Mouse (Mus musculus): ENCODE measurements around the gene Rab11b. TPM values are rescaled to one million over a fixed set of nuclear protein-coding genes. Genes with fewer than 3 reads are reported as not detected.
"Not testable (repeated sequence)": the region's sequence is repeated elsewhere in the genome, so short reads cannot be mapped to it uniquely, and the experiment has no call there.

Rab11b gene
- polyA plus RNA-seq, 1 experiment from 2014 or later, result 452 TPM

DNA sequence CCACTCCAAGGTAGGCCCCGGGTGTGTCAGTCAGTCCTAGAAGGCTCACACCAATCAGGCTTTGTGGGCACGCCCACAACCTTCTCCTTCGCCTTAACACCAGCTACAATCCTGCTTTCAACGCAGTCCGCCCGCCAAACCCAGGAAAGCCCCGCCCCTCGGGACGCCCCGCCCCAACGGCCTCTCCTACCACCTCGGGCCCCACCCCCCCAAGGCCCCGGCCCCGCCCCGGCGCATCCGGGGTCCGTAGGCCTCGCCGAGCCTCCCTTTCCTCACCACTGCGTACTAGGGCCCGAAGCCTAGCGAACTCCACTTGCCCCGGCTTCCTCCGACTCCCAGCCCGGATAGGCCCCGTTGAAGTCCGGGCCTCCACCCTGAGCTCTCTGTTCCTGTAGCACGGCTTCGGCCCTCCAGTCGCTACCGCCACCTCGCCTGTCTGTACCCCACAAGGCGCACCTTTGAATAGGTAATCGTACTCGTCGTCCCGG, 519 bp downstream of the Rab11b start:
- Histone ChIP-seq H3K27me3 (no peaks in the 10 kb centered on the region), H3K9ac (replicated peaks) (peak overlapping the region; percentile 100), H3K4me2 (replicated peaks) (peak overlapping the region; percentile 71), H3K9me3 (no peaks in the 10 kb centered on the region), H3K36me3 (no peaks in the 10 kb centered on the region), H3K4me1 (peaks cover 46% of the 10 kb centered on the region), H3K27ac (replicated peaks) (peak overlapping the region; percentile 100), H3K4me3 (peak overlapping the region; percentile 96)
- peak; percentile 83 for ATAC-seq (replicated peaks)
- under 1% methylated on average over 38 of the region's 38 CpGs for WGBS

DNA sequence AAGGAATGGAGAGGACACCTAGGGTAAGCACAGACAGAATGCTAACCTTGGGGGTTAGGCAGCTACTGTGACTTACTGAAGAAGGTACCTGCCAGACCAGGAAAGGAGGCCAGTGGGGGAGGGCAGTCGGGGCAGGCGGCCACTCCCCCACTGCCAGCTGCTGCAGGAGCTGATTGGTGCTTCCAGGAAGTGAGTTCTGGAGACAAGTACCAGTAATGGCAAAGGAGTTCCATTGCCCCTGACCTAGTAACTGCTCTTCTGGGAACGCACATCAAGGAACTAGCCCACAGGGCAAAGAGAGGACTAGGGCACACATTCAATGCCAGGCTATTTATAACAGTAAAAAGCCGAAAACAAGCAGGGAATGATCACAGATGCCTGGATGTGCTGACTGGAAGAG, 3.1 kb downstream of the Rab11b start:
- no peaks in the 10 kb centered on the region for H3K36me3 ChIP-seq
- ATAC-seq (replicated peaks), result no peak
- H3K27ac ChIP-seq (replicated peaks), result no peak overlapping the region
- no peak overlapping the region for H3K4me2 ChIP-seq (replicated peaks)
- H3K4me1 ChIP-seq, result peaks cover 57% of the 10 kb centered on the region
- H3K4me3 ChIP-seq, result no peak overlapping the region
- WGBS, result 75% methylated on average over 4 of the region's 4 CpGs
- no peaks in the 10 kb centered on the region for H3K27me3 ChIP-seq
- H3K9ac ChIP-seq (replicated peaks), result no peak overlapping the region
- H3K9me3 ChIP-seq, result no peaks in the 10 kb centered on the region

- H3K27ac ChIP-seq (replicated peaks), result no peak overlapping the region
Observed at GRCm38 (mm10) chr17:33756108-33756790, 4.1 kb downstream of the Rab11b start.

DNA sequence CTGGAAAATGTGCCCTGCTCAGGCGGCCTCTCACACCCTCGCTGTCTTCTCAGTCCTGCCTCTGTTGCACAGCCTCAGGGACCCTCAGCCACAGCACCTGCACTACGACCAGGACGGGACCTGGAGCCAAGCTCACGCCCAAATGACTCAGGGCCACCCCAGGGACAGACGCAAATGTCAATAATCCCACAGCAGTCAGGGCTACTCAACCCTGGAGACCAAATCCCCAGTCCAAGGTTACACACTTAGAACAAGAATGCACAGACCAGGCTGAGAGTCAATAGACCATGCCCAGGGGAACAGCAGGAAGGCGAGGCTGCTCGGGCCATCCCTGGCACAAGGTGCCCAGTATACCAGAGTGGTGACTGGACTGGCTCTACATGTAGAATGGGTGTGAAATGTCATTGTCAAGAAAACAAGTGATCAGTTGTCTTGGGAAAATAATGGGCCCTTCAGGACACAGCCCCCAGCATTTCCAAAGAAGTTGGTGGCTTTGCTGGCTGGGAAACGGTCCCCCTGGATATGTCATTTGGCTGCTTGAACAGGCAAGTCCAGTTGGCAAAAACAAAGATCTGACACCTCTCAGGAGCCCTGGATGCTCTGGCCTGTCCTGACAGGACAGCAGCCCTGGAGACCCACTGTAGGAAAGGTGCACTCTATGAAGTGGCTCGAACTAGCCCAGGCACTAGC, 4.8 kb downstream of the Rab11b start:
- Histone ChIP-seq H3K27me3 (no peaks in the 10 kb centered on the region), H3K4me1 (peaks cover 57% of the 10 kb centered on the region), H3K4me2 (replicated peaks) (no peak overlapping the region)

More at GRCm38 (mm10) chr17:33756108-33756790, 4.1 kb downstream of the Rab11b start:
- WGBS, result 93% methylated on average over 3 of the region's 3 CpGs
- no peaks in the 10 kb centered on the region for H3K36me3 ChIP-seq
- no peak overlapping the region for H3K4me2 ChIP-seq (replicated peaks)
- H3K4me1 ChIP-seq, result peaks cover 57% of the 10 kb centered on the region
- H3K9me3 ChIP-seq, result no peaks in the 10 kb centered on the region
- H3K27me3 ChIP-seq, result no peaks in the 10 kb centered on the region
- ATAC-seq (replicated peaks), result no peak
- no peak overlapping the region for H3K4me3 ChIP-seq
- H3K9ac ChIP-seq (replicated peaks), result no peak overlapping the region

DNA sequence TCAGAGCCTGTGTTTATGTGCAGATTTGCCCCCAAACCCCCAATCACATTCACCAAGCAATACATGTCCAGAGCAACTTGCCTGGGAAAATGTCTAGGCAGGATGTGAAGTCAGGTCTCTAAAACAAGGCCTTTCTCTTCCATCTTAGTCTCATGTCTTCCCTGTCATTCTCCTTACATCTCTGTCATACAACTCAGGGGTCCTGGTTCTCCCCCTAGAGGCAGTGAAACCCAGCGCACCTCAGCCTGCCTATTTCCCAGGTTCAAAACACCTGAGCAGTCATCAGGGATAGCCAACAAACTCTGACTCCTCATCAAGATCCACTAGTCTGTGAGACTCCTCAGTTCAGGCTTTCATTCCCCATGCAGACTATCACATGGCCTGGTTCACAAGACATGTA, 5.7 kb downstream of the Rab11b start:
- H3K4me1 ChIP-seq, result peaks cover 57% of the 10 kb centered on the region
- 70% methylated on average over 1 of the region's 1 CpGs for WGBS
- H3K36me3 ChIP-seq, result 0 out of 2 replicates have a peak, but pooled peaks cover 4% of the 10 kb centered on the region
- H3K9ac ChIP-seq (replicated peaks), result no peak overlapping the region
- H3K9me3 ChIP-seq, result no peaks in the 10 kb centered on the region
- H3K4me2 ChIP-seq (replicated peaks), result no peak overlapping the region
- H3K4me3 ChIP-seq, result no peak overlapping the region
- no peak overlapping the region for H3K27ac ChIP-seq (replicated peaks)
- ATAC-seq (replicated peaks), result no peak
- no peaks in the 10 kb centered on the region for H3K27me3 ChIP-seq

More for the DNA sequence above, 4.8 kb downstream of the Rab11b start:
- H3K9ac ChIP-seq (replicated peaks), result no peak overlapping the region
- no peak overlapping the region for H3K4me3 ChIP-seq
- no peak overlapping the region for H3K27ac ChIP-seq (replicated peaks)
- H3K9me3 ChIP-seq, result no peaks in the 10 kb centered on the region
- 85% methylated on average over 10 of the region's 10 CpGs for WGBS
- H3K36me3 ChIP-seq, result no peaks in the 10 kb centered on the region
- ATAC-seq (replicated peaks), result no peak

DNA sequence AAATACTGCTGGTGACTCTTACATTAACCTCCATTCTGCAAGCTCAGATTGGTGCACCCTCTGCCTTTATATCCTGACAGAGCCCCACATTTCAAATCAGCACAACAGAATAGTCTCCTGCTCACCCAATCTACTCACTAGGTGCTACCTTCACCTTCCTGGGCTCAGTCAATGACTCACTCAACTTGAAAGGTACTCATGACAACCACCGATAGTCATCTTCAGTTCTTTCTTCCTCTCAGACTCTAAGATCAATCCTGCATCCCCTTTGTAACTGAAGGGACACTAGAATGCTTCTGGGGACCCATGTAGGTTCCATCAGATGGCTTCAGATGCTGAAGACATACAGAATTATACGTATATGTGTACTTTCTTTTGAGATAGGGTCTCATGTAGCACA, 8.0 kb downstream of the Rab11b start:
- Histone ChIP-seq H3K9ac (replicated peaks) (no peak overlapping the region), H3K27me3 (no peaks in the 10 kb centered on the region), H3K4me3 (no peak overlapping the region), H3K9me3 (no peaks in the 10 kb centered on the region), H3K36me3 (peaks cover 21% of the 10 kb centered on the region), H3K27ac (replicated peaks) (no peak overlapping the region), H3K4me1 (peaks cover 33% of the 10 kb centered on the region), H3K4me2 (replicated peaks) (no peak overlapping the region)
- WGBS, result 93% methylated on average over 2 of the region's 2 CpGs
- ATAC-seq (replicated peaks), result no peak

DNA sequence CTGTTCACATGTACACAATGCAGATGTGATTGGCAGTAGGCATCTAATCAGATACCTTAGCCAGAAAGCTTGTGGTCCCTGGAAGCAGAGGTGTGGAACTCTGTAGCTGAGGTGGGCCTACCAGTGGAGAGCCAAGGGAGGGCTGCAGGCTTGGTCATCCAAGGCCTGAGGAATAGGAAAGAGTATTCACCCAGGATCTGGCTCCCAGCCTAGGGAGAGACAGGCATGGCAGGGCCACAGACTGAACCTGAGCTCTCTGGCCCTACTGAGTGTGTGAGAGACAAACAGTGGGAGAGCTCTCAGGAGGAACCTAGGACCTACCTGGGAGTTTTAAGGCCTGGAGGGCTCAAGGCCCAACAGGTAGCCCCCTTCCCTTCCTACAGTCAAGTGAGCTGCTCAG, 9.1 kb downstream of the Rab11b start:
- Histone ChIP-seq H3K27me3 (no peaks in the 10 kb centered on the region), H3K4me1 (peaks cover 22% of the 10 kb centered on the region), H3K4me3 (no peak overlapping the region), H3K36me3 (peaks cover 24% of the 10 kb centered on the region), H3K4me2 (replicated peaks) (no peak overlapping the region), H3K9me3 (no peaks in the 10 kb centered on the region), H3K9ac (replicated peaks) (no peak overlapping the region), H3K27ac (replicated peaks) (no peak overlapping the region)
- ATAC-seq (replicated peaks), result no peak

- H3K36me3 ChIP-seq, result peaks cover 39% of the 10 kb centered on the region
- peaks cover 7% of the 10 kb centered on the region for H3K4me1 ChIP-seq
- no peak overlapping the region for H3K27ac ChIP-seq (replicated peaks)
- no peak overlapping the region for H3K4me2 ChIP-seq (replicated peaks)
- no peaks in the 10 kb centered on the region for H3K9me3 ChIP-seq
- H3K9ac ChIP-seq (replicated peaks), result no peak overlapping the region
- no peaks in the 10 kb centered on the region for H3K27me3 ChIP-seq
- H3K4me3 ChIP-seq, result no peak overlapping the region
- 97% methylated on average over 5 of the region's 5 CpGs for WGBS
- no peak for ATAC-seq (replicated peaks)
Observed at GRCm38 (mm10) chr17:33749451-33749850, 10.9 kb downstream of the Rab11b start.

GRCm38 (mm10) chr17:33746011-33746410, 14.3 kb downstream of the Rab11b start:
- Histone ChIP-seq H3K9ac (replicated peaks) (no peak overlapping the region), H3K27ac (replicated peaks) (no peak overlapping the region), H3K4me1 (no peaks in the 10 kb centered on the region), H3K36me3 (peaks cover 39% of the 10 kb centered on the region), H3K4me2 (replicated peaks) (no peak overlapping the region), H3K27me3 (no peaks in the 10 kb centered on the region), H3K4me3 (no peak overlapping the region), H3K9me3 (no peaks in the 10 kb centered on the region)
- no peak for ATAC-seq (replicated peaks)
- WGBS, result 71% methylated on average over 2 of the region's 2 CpGs

DNA sequence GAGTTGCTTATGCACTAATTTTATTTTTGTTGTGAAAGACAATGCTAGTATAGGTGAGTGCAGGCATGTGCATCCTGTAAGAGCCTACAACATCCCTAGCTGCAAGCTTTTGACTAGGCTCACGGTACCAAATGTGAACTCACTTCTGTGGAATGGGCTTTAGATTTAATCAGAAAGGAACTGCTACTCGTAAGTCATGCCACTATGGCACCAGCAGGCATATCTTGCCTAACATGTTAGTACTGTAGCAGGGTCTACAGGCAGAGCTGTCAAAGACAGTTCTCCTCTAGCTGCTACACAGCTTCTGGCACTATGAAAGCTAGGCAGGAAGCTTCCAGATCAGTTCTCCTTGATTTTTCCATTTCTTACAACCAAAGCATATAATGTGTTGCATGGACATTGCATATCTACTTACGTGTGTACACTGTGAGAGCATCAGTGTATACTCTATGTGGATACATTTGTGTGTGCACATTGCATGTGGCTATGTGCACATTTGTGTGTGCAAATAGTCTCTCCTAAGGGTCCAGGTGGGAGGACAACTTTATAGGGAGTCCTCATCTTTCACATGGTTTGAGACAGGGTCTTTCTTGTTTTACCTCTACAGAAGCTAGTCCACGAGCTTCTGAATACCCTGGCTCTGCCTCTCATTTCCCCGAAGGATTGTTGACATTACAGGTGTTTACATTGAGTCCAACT, 15.5 kb downstream of the Rab11b start:
- Histone ChIP-seq H3K27ac (replicated peaks) (no peak overlapping the region), H3K36me3 (peaks cover 37% of the 10 kb centered on the region), H3K4me1 (no peaks in the 10 kb centered on the region), H3K9ac (replicated peaks) (no peak overlapping the region), H3K4me3 (no peak overlapping the region), H3K4me2 (replicated peaks) (no peak overlapping the region), H3K9me3 (no peaks in the 10 kb centered on the region), H3K27me3 (no peaks in the 10 kb centered on the region)
- ATAC-seq (replicated peaks), result no peak
- 93% methylated on average over 5 of the region's 5 CpGs for WGBS

GRCm38 (mm10) chr17:33742420-33742819, 17.9 kb downstream of the Rab11b start:
- WGBS, result 93% methylated on average over 1 of the region's 1 CpGs
- no peaks in the 10 kb centered on the region for H3K9me3 ChIP-seq
- no peaks in the 10 kb centered on the region for H3K4me1 ChIP-seq
- no peaks in the 10 kb centered on the region for H3K27me3 ChIP-seq
- no peak for ATAC-seq (replicated peaks)
- no peak overlapping the region for H3K4me2 ChIP-seq (replicated peaks)
- H3K9ac ChIP-seq (replicated peaks), result no peak overlapping the region
- no peak overlapping the region for H3K27ac ChIP-seq (replicated peaks)
- H3K4me3 ChIP-seq, result no peak overlapping the region
- H3K36me3 ChIP-seq, result peaks cover 18% of the 10 kb centered on the region

DNA sequence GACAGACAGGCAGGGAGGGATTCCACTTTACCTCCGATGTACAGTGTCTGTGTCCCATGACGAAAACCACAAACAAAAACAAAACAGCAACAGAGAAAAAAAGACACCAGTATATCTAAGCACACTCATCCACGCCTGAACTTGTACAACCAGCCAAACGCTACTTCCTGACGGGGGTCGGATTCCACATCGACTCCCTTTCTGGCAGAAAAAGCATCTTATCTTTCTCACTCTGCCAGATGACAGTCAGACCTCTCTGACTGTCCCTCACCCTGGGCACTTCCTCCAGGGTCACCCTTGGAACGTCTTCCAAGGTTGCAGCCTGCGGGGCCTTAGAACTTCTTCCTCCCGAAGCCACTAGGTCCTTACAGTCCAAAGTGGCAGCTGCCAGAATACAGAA, 26.8 kb downstream of the Rab11b start:
- H3K27ac ChIP-seq (replicated peaks); H3K4me3 ChIP-seq; H3K4me2 ChIP-seq (replicated peaks); H3K4me1 ChIP-seq; H3K9me3 ChIP-seq; H3K36me3 ChIP-seq; ATAC-seq (replicated peaks); H3K9ac ChIP-seq (replicated peaks); H3K27me3 ChIP-seq: not testable (repeated sequence)
- WGBS, result 92% methylated on average over 10 of the region's 10 CpGs

Data from forebrain, embryonic 15.5 days (tissue).